Mouse (Mus musculus): ENCODE measurements at regions not wholly inside any gene's neighbourhood (a gene's known extent, or its start where the extent isn't known, plus 50 kb on each side); places are given as distances from the start of the nearest gene placed in this dataset.
A peak's percentile ranks its signal among the peaks of the same experiment; 100 is the strongest.

DNA sequence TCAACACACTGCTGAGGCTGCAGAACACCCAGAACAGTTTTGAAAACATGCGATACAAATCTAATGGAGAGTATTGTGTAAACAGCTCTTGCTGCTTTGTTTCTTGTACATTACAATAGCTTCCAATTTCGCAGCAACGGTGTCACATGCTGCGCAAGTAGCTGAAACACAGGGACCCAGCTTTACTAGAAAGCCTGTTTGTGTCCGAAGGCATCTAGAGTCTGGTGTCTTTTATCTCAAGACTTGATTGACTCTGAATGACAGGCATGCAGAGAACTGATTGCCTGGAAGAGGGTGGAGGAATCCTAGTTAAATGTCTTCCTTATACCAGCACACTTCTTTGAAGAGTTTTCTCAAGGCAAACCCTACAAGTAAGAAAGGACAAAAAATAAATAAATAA lies 66.1 kb upstream of the Fgf10 start:
- DNase-seq (ENCODE audit: low read depth, low spot score): no peak

DNA sequence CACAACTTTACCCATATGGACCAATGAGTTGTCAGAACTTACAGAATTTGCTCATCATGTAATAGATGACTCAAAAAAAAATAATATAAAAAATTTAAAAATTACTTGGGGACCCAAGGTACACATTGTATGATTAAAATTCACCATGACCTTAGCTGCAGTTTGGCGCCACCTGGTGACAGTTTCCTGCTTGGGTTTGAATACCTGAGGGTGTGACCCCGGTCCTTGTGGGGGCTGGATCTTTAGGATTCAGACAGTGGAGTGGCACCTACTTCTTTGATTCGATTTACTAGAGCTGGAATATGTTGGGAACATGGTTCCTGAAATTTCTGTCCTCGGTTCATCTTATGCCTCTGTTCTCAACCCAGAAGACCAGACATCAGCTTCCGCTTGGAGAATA lies 72.7 kb upstream of the Fgf10 start:
- no peak for DNase-seq (ENCODE audit: low read depth, low spot score)

DNA sequence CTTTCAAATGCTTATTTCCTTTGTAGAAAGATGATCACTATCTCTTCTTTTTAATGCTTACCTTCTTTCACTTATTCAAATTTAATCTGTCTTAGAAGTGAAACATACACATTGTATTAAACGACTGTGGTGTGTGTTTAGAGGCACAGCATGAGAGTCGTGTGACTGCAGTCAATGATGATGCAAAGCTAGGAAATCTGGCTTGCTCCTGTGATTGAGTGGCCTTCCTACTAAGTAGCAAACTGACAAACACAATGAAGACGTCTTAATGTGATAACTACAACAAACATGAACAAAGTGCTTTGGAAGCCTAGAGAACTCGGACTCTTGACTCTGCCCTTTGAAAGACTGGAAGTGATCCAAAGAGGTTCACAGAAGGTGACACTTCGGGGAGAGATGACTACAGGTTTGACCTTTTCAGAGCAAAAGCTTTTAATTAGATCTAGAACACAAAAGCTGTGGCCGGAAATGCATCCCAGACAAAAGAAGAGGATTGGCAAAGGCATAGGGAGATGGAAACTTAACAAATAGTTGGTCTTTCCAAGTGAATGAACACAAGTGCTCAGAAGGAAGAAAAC lies 73.3 kb upstream of the Fgf10 start:
- DNase-seq (ENCODE audit: low read depth, low spot score): no peak

DNA sequence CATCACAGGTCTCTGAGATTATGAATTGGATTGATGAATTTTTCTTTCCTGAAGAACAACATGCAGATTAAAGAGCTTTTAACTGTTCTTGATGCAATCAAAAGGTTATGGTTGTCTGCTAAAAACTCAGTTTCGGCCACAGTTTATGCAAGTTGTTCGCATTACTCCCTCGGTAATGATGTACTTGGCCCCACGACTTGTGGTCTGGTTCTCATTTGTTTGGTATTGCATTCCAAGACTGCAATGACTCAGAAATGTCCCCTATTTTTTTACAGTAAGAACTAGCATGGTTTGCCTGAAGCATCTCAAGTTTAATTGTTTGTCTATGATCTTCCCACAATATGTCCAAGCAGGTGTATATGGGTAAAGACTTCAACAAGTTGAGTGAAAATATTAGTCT lies 77.5 kb upstream of the Fgf10 start:
- DNase-seq (ENCODE audit: low read depth, low spot score): peak; percentile 27

DNA sequence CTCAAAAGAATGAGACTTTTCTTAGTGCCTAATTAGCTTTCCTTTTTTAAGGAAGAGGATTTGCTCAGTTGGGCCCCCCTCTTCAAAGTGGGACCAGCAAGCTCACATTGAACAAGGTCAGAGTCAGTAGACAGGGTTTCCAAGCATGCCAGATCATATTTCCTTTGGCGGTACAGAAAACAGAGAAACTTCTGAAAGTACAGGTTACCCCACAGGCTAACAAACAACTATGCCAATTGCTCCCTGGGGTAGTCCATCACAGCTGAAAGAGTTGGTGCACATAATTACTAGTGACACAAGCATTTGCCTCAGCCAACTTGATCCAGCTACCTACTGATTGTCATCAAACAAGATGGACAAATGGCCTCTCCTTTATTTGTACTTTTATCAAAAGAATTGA lies 97.0 kb upstream of the Fgf10 start:
- DNase-seq (ENCODE audit: low read depth, low spot score): no peak

DNA sequence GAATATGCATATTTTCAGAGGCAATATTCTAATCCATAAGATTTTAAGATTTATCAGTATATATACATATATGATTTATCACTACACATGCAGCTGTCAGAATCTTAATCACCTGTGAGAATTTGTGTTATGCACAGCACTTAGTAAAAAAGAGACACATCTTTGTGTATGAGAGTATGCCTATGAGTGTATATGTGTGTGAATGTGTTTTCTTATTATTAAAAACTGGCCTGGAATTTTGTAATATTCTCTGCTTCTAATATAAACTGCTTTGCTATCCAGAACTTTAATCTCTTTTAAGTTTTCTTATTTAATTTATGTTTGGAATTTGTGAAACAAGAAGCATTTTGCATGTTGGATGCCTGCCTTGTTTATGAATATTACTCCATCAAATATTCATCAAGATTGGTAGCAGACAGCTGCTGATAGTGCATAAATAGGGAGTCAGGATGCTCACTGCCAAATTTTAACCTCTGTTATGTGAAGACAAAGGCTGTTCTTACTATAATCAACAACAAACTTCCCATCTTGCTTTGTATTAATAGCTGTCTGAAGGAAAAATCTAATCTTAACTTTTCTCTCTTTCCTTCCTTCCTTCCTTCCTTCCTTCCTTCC lies 104.3 kb upstream of the Fgf10 start:
- DNase-seq (ENCODE audit: low read depth, low spot score): no peak

DNA sequence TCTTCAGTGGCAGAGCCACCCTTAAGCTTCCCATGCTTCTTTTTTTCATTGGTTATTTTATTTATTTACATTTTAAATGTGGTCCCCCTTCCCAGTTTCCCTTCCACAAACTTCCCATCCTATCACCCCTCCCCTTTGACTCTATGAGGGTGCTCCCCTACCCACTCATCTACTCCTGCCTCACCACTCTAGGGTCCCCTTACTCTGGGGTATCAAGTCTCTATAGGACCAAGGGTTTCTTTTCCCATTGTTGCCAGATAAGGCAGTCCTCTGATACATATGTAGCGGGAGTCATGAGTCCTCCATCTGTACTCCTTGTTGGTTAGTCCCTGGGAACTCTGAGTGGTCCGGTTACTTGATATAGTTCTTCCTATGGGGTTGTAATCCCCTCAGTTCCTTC lies 110.6 kb upstream of the Fgf10 start:
- DNase-seq (ENCODE audit: low read depth, low spot score): no peak

DNA sequence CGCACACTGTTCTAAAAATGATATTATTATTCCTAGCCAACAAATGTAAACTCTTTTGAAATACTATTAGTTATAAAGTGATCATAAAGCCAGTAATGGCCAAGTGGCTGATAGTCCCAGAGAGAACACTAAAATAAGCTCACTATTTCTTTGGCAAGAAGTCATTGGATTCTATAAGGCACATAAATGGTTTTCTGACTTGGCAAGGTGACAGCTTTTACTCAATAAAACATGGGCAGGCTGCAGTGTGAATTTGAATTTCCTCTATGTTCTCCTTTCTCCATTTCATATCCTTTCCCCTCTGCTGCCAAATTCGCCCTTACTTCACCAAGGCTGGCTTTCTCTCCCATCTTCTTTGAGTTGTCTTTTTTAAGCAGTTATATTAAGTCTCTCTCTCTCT lies 117.6 kb upstream of the Fgf10 start:
- DNase-seq (ENCODE audit: low read depth, low spot score): no peak

DNA sequence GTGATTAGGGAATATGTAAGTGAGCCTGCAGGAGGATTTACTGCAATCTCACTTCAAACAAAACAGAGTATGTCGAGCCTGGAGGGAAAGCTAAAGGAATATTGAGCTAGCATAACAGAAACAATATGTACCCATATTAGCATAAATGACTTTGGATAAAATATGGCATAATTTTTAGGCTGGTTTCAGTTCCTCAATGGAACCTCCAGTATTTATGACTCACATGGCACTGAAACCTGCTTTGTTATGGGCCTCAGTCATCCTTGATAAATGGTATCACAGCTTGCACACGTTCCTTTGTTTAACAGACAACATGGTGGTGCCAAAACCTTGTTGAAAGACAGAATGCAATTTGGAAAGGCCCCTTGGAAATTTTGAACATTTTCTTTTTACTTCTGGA lies 130.8 kb upstream of the Fgf10 start:
- no peak for DNase-seq (ENCODE audit: low read depth, low spot score)

DNA sequence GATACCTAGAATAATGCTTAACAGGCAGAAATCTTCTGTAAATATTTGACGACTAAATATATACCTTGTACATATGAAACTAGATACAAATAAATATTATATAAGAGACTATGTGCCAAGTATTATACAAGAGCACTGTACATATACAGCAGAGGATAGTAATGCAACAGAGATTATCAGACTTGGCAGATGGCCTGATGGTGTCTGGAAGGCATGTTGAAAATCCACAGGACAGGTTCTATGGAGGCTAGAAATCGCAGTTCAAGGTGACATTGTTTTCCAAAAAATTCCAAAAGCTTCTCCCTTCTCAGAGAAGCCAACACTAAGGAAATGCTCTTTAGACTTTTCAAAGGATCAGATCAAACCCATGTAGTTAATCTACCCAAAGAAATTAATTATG lies 126.9 kb upstream of the Mrps30 start:
- DNase-seq (ENCODE audit: low read depth, low spot score): no peak

DNA sequence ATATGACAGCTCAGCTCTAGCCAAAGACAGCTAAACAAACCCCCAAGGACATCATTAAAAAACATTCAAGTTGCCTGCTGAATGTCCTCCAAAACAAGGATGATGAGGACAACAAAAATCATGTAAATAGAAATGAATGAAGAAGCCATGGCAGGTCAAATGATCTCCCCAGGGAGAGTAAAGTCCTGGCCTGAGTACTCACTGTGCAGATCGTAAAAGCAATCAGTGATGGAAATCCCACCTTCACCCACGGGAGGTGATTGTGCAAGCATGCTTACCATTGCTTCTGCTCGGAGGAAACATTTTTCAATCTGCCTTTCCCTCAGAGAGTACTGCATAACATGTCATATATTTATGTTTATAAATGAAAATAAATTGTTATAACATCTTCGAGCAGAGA lies 119.1 kb upstream of the Mrps30 start:
- peak; percentile 63 for DNase-seq (ENCODE audit: low read depth, low spot score)

DNA sequence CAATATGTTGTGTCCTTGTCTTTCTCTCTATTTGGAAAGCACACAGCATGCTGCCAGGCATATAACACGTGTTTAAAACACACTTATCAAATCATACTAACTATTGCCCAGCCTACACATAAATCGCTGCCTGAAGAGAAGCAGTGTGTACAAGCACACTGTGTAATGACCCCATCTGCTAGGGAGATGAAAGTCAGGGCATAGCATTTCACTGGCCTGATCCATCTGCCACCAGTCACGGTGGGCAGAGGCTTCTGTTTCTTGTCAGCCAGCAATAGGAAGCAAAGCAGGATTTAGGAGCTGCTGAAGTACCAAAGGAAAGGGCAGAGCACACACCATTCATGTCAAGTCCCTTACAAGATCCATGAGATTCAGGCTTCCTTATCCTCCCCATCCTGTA lies 103.6 kb upstream of the Mrps30 start:
- no peak for DNase-seq (ENCODE audit: low read depth, low spot score)

DNA sequence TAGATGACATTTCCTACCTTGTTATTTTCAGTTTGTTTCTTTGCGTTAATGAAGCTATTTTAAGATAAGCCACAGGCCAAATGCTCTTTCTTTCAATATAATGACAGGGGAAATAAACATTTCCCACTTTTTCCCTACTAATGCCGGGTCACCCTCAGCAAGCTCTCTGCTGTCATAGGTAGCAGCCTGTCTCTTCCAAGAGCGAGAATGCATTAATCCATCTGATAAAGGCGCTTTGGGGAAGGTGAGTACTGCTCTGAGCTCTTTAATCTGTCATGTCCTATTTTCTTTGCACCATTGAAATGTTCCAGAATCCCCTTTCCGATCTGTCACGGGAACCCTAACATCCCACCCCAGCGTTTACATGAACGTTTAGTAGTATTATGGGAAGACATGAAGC lies 96.0 kb upstream of the Mrps30 start:
- DNase-seq (ENCODE audit: low read depth, low spot score): no peak

DNA sequence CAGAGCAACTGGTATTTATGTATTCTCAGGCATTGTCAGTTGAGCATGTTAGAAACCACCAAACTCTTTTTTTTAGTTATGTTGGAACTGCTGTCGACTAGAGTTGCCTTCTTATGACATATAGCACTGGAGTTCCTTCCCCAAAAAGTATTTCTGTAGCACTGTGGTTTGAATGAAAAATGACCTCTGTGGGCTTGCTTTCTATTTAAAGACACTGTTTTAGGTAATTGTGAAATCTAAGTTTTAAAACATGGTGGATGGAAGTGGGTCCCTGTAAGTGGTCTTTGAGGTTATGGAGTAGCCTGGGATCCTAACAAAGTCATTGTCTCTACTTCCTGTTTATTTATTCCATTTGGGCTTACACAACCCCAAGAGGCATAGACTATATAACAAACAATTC lies 93.2 kb upstream of the Mrps30 start:
- no peak for DNase-seq (ENCODE audit: low read depth, low spot score)

DNA sequence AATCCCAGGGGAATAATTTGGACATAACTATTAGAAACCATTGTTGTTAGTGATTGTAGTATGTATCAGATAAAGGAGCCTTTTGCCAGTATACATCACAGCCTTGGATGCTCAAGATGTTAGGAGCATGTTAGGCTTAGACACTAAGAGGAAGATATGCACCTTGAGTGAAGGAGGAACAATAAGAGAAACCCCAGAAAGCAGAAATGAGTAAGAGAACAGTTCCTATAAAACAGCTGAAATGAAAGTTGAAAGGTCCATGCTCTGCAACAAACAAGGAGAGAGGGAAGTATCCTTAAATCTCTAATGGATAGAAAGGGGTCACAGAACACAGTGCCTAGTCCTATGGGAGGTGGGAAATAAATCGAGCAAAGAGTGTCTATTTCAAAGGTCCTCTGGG lies 91.4 kb upstream of the Mrps30 start:
- DNase-seq (ENCODE audit: low read depth, low spot score): no peak

DNA sequence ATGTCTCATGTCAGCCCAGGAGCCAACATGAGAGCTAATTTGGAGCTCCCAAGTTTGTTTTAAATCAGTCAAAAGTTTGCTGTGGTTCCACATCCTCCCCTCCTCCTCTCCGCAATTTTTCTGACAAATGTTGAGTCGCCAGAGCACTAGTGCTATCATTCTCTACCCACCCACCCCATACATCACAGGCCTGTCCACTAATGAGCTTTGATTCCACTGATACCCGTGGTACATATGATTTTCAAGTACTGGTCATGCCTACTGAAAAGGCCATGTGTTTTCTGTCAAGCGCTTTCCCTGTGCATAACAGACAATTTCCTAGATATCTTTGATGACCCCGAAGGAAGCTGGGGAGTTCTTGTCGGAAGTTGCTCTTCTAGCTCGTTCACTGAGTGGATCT lies 85.5 kb upstream of the Mrps30 start:
- DNase-seq (ENCODE audit: low read depth, low spot score): no peak

DNA sequence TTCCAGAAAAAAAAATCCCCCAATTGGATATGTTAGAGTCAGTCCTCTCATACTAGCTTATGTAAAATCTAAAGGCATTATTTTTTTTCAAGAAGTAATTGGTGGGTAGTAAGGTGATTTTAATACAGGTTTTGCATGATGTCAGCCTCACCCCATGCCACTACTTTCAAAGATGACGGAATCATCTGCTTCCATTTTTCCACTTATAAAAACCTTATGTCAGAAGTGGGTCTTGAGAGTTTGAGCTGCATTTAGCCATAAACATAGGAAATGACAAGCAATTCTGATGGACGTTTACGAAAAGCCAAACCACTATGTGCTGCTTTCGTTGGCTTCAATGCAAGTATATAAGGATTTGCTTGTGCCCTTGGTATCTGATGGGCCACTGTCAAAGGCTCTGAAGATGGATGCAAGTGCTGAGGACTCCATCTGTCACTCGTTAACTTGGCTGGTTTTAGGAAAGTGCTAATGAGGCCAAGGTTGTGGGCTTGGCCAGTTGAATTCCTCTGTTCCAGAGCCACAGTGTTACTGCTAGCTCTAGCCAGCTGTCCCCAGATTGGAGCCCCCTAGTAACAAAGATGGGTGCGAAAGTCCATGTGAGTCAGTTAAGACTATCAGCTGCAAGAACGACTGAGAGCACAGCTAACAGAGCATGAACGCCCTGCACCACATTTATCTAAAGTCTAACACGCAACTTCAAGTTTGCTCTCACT lies 72.8 kb upstream of the Mrps30 start:
- no peak for DNase-seq (ENCODE audit: low read depth, low spot score)

DNA sequence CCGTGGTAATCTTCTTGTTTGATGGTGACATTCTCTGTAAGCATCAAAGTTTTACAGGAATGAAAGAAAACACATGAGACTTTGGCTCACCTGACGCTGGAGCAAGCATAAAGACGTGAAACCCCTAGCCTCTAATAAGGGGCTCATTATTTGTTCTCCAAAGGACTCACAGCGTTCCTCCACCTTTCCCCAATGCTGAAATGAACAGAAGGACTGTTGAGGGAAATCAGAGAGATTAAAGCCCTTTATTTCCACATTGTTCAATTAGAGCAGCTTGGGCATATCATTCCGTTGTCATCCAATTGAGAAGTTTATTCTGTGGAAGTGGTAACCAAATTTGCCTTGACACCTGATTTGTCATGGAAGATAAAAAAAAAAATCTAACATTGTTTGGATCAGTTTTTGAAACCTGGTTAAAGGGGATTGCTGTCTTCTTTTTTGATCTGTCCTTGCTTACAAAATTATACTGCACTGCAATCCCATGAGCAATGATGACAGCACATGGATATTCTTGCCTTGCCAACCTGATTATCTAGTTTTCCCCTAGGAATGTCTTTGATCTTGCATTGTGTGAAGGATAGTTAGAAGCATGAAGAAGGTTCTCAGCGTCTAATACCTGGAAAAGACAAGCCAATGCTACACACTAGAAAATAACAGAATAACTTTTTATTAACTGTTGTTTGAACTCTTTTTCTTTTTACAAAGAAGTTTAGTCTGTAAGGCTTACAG lies 62.1 kb upstream of the Mrps30 start:
- DNase-seq (ENCODE audit: low read depth, low spot score): no peak

DNA sequence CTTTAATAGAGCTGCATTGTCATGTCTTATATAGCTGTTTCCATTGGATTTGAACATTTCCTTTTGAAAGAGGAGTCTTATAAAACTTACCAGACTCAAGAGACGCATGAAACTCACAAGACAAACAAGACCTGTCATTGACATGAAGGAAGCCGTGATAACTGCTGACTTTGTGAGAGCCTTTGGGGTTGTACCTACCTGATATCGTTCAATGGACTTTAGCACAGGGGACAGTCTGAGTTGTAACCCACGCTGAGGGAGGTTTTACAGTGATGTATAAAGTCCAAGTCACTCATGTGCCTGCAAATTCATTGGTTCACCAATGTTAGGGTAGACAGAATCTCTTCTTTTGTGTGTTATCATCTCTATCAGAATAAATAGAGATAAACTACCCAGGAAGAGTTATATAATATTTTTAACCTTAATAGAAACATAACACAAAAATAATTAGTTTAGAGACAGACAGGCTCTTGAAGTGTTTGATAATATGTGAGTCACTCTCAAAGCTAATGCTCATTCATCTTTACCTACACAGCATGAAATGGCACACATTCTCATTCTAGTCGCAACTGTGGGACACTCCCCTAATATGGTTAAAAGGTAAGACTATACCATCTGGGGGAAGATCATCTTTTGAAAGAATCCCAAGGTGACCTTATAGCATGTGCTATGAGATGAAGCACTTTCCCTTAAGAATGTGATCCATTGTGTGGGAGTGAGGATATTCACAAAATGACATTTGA lies 54.4 kb upstream of the Mrps30 start:
- no peak for DNase-seq (ENCODE audit: low read depth, low spot score)
